Mouse (Mus musculus) embryonic fibroblast, embryonic 13.5 days (primary cell): ENCODE results near the gene Pitpnc1. TPM values are rescaled to one million over a fixed set of nuclear protein-coding genes. Genes with fewer than 3 reads are reported as not detected.

Source experiments
- H3K27ac ChIP-seq: 2 replicates; pipeline ENCODE4 v1.5.1; 2012; ENCODE audit warnings: low read length, control low read depth, inconsistent platforms; ENCODE audit not compliant: insufficient read depth
- H3K4me1 ChIP-seq: 2 replicates; pipeline ENCODE4 v1.6.1; 2011; ENCODE audit warnings: low read length; ENCODE audit not compliant: control insufficient read depth, insufficient read depth
- H3K4me3 ChIP-seq: 2 replicates; pipeline ENCODE4 v1.5.1; 2011; ENCODE audit warnings: mild to moderate bottlenecking, control low read depth, low read length; ENCODE audit not compliant: insufficient read depth
- CTCF ChIP-seq: IDR thresholded peaks from 2 replicates; pipeline ENCODE4 v1.5.1; 2011; ENCODE audit warnings: mild to moderate bottlenecking, control low read depth, low read length, moderate library complexity, borderline replicate concordance; ENCODE audit not compliant: insufficient read depth
- POLR2A ChIP-seq: IDR thresholded peaks from 2 replicates; pipeline ENCODE4 v1.6.1; 2011; ENCODE audit warnings: low read depth, mild to moderate bottlenecking, control low read depth, low read length, moderate library complexity
- polyA plus RNA-seq: library from polyadenylated mRNA; stranded (reverse); fragments of >200 nt; gene quantifications from 2 replicates; pipeline ENCODE4 v1.2.4, GENCODE M21; 2011; ENCODE audit warnings: low read depth; ENCODE audit not compliant: missing spikeins, insufficient read length

The Pitpnc1 gene
- polyA plus RNA-seq, 1 experiment, result 19.8 TPM

DNA sequence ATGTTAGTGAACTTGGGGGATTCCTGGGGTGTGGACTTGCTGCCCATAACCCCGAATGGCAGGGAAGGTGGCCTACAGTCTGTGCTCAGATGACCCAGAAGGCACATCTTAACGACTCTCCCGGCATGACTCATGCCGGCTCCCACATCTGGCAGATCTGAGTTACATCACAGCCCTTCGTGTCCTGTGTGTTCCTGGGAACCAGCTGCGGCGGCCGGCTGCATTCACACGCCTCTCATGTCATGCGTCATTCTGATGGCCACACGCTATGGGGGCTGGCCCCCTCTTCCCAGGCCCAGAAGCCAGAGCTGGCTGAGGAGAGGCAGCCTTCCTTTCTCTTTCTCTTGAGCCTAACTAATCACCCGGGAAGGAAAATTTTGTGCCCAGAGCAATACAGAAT, 94.2 kb downstream of the Pitpnc1 start:
- Histone ChIP-seq H3K4me3 (no peak overlapping the region), H3K4me1 (no peaks in the 10 kb centered on the region), H3K27ac (peak overlapping the region; percentile 59)
- TF ChIP-seq POLR2A (no peak), CTCF (no peak)

- peak overlapping the region; percentile 35; the same call in 1 of the 2 replicates for H3K27ac ChIP-seq
- no peak overlapping the region for H3K4me3 ChIP-seq
- TF ChIP-seq POLR2A (no peak), CTCF (no peak)
- H3K4me1 ChIP-seq, result no peaks in the 10 kb centered on the region
These were observed 94.7 kb downstream of the Pitpnc1 start for GRCm38 (mm10) chr11:107375816-107376215.

DNA sequence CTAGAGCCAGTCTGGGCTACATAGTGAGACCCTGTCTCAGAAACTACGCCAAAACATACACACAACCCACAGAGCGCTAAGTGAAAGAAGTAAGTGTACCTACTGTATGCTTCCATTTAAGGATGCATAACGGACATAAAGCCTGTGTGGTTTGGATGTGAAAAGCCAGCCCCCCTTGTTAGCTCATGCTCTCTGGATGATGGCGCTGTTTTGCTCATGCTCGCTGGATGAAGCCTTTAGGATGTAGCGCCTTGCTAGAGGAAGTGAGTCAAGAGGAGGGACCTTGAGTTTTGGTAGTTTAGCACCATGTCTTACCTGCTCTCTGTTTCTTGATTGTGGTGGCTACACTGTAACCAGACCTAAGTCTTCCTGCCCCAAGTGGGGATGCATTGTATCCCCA, 96.9 kb downstream of the Pitpnc1 start:
- H3K27ac ChIP-seq, result no peak overlapping the region
- no peaks in the 10 kb centered on the region for H3K4me1 ChIP-seq
- no peak for TF ChIP-seq POLR2A
- no peak for TF ChIP-seq CTCF
- no peak overlapping the region for H3K4me3 ChIP-seq

GRCm38 (mm10) chr11:107373154-107373553, 97.3 kb downstream of the Pitpnc1 start:
- Histone ChIP-seq H3K27ac (no peak overlapping the region), H3K4me3 (no peak overlapping the region), H3K4me1 (no peaks in the 10 kb centered on the region)
- TF ChIP-seq POLR2A (no peak), CTCF (no peak)

DNA sequence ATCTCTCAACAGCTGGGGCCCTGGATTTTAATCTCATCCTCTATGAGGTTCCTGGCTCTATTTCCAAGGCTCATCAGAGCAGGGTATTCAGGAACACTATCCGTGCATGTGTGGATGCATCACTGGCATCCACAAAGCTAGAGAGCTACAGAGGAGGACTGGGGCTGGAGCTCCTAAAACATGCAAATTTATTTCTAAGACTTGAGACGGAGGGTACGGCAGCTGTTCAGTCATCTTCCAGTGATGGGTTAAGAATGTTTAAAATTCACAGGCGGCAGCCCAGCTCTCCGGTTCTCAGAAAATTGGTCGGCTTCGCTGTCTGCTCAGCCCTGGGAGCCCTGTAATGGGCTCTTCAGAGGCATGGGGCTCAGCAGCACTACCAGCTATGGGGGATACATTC, 97.8 kb downstream of the Pitpnc1 start:
- H3K4me3 ChIP-seq, result no peak overlapping the region
- no peak overlapping the region for H3K27ac ChIP-seq
- no peak for TF ChIP-seq CTCF
- no peak for TF ChIP-seq POLR2A
- no peaks in the 10 kb centered on the region for H3K4me1 ChIP-seq

DNA sequence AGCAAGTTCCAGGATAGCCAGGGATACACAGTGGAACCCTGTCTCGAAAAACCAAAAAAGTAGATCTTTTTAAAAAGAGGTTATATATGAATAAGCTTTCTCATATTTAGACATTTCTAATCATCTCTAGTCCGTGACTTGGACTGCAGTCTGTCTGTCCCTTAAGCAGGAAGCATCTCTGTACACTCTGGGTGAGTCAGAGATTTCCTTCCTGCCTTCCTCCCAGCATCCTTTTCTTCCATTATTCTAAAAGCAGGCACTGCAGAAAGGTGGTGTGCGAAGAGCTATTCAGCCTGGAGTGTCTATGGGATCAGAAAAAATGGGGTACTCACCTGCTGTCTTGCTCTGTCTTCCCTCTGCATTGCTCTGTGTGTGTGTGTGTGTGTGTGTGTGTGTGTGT, 100.0 kb downstream of the Pitpnc1 start:
- peak overlapping the region; percentile 78; the same call in 1 of the 2 replicates for H3K27ac ChIP-seq

DNA sequence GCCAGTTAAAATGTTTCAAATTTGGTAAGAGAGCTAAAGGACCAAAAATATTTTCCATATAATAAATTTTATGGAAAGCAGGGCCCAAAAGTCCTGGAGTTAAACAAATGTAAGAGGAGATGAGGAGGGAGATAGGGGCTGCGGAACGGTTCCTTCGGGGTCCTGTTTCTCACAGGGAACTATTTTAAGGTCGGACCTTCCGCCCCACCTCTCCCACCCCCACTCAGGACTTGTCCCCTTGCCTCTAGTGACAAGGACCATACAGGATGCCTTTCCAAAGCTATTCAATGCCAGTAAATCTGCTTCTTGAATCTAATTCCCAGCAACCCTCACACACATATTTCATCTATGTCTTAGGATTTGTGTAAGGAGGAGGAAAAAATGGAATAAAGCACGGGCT, 100.8 kb downstream of the Pitpnc1 start:
- no peak overlapping the region for H3K4me3 ChIP-seq
- TF ChIP-seq CTCF (no peak), POLR2A (no peak)
- H3K4me1 ChIP-seq, result no peaks in the 10 kb centered on the region
- H3K27ac ChIP-seq, result peak overlapping the region; percentile 78

More for the DNA sequence above, 100.0 kb downstream of the Pitpnc1 start:
- no peak for TF ChIP-seq POLR2A
- TF ChIP-seq CTCF, result no peak
- no peaks in the 10 kb centered on the region for H3K4me1 ChIP-seq
- no peak overlapping the region for H3K4me3 ChIP-seq

- Histone ChIP-seq H3K27ac (no peak overlapping the region), H3K4me1 (no peaks in the 10 kb centered on the region), H3K4me3 (no peak overlapping the region)
- TF ChIP-seq POLR2A, result no peak
- no peak for TF ChIP-seq CTCF
These were observed 104.4 kb downstream of the Pitpnc1 start for GRCm38 (mm10) chr11:107365938-107366712.

- Histone ChIP-seq H3K4me1 (no peaks in the 10 kb centered on the region), H3K4me3 (no peak overlapping the region), H3K27ac (no peak overlapping the region)
- TF ChIP-seq POLR2A (no peak), CTCF (no peak)
These were observed 111.8 kb downstream of the Pitpnc1 start for GRCm38 (mm10) chr11:107358695-107359094.

GRCm38 (mm10) chr11:107356224-107356623, 114.3 kb downstream of the Pitpnc1 start:
- H3K4me3 ChIP-seq, result no peak overlapping the region
- H3K4me1 ChIP-seq, result no peaks in the 10 kb centered on the region
- no peak for TF ChIP-seq POLR2A
- no peak for TF ChIP-seq CTCF
- H3K27ac ChIP-seq, result no peak overlapping the region
